8 mouse cellular contexts compared by ENCODE assay signal in genomic region chr10:39209161-39210025, GRCm38 (mm10). TPM values are rescaled to one million over a fixed set of nuclear protein-coding genes. Genes with fewer than 3 reads are reported as not detected.
DNase-seq lines count a peak whose midpoint lies in the region; ATAC-seq lines count a peak whose summit lies in the region.

No protein-coding gene starts in this region.

- intact Hi-C loops in left cerebral cortex, postnatal 25 days (cut with DNase I): no loop called here

- ATAC-seq in CD4-positive, CD25-positive, alpha-beta regulatory T cell, adult 4 months: no peak

- DNase-seq in left cerebral cortex, postnatal 25 days (ENCODE audit: low spot score in 2 of 2): peak; percentile 3 to 15
- no peak for DNase-seq in left cerebral cortex, adult 8-10 months (ENCODE audit: low spot score in 2 of 2)
- DNase-seq in adrenal gland, postnatal 36 days: peak; percentile 64 to 69
- peak; percentile 9 for DNase-seq in frontal cortex, postnatal 14 days (ENCODE audit: low spot score in 2 of 2)
- peak; percentile 17 to 23 for DNase-seq in layer of hippocampus, postnatal 36 days
- peak; percentile 6 for DNase-seq in ovary, postnatal 36 days (ENCODE audit: low spot score)
- DNase-seq in thymus, postnatal 25 days: no peak

RNA-seq across cellular contexts. Expression of gene Ccn6, which starts 45.8 kb away (rescaled TPM):
- total RNA-seq in left cerebral cortex, postnatal 25 days (2021): under 1 TPM; 0.25 to 0.39 TPM
- under 1 TPM in 3 of 4 experiments, not detected in 1; 0.35 to 0.59 (median 0.55) TPM for total RNA-seq in left cerebral cortex, adult 8-10 months (2022)
- total RNA-seq in adrenal gland, postnatal 36 days (2021): under 1 TPM; 0.26 to 0.70 TPM
- total RNA-seq in layer of hippocampus, postnatal 36 days (2021): under 1 TPM in 1 of 2 experiments, not detected in 1; 0.28 TPM
- polyA plus RNA-seq in CD4-positive, CD25-positive, alpha-beta regulatory T cell, adult 4 months (2017; shearing (Covaris generic)): not detected

Comparison
In these comparisons a context has a peak if more than half of its experiments do, and no peak if none do; other contexts are left out.
1. DNase-seq: peak in left cerebral cortex, postnatal 25 days (2 of 2), adrenal gland, postnatal 36 days (2 of 2), frontal cortex, postnatal 14 days (2 of 2), layer of hippocampus, postnatal 36 days (2 of 2) and ovary, postnatal 36 days (single experiment); none in left cerebral cortex, adult 8-10 months (0 of 2) and thymus, postnatal 25 days (single experiment).